Mouse (Mus musculus) adrenal gland, postnatal 10 days (tissue): ENCODE measurements around the gene Hrh1. TPM values are rescaled to one million over a fixed set of nuclear protein-coding genes. Genes with fewer than 3 reads are reported as not detected.
"Not testable (repeated sequence)": the region's sequence is repeated elsewhere in the genome, so short reads cannot be mapped to it uniquely, and the experiment has no call there.

Experiments
- DNase-seq: peaks from one replicate; pipeline ENCODE4 v3.0.0; 2021; ENCODE audit warnings: mixed read lengths
- total RNA-seq, 2 experiments: library from RNA; stranded (reverse); gene quantifications; 2 replicates each; pipeline ENCODE4 v1.2.3; 2021

The Hrh1 gene
- total RNA-seq, 2 experiments from 2014 or later, result 0.84 to 0.97 TPM

- DNase-seq, result no peak
Observed at GRCm38 (mm10) chr6:114461536-114461935, 63.8 kb downstream of the Hrh1 start.

GRCm38 (mm10) chr6:114462747-114463146, 65.0 kb downstream of the Hrh1 start:
- peak; percentile 54 for DNase-seq

- DNase-seq, result no peak
Observed at GRCm38 (mm10) chr6:114473541-114473940, 75.8 kb downstream of the Hrh1 start.

GRCm38 (mm10) chr6:114474059-114474458, 76.3 kb downstream of the Hrh1 start:
- DNase-seq, result no peak

- DNase-seq, result peak; percentile 18
Observed at GRCm38 (mm10) chr6:114474911-114475310, 77.2 kb downstream of the Hrh1 start.

GRCm38 (mm10) chr6:114478771-114479170, 81.0 kb downstream of the Hrh1 start:
- peak; percentile 69 for DNase-seq

- no peak for DNase-seq
Observed at GRCm38 (mm10) chr6:114479644-114480410, 82.1 kb downstream of the Hrh1 start.

GRCm38 (mm10) chr6:114489371-114489770, 91.6 kb downstream of the Hrh1 start:
- no peak for DNase-seq

- DNase-seq, result not testable (repeated sequence)
Observed at GRCm38 (mm10) chr6:114492588-114492987, 94.9 kb downstream of the Hrh1 start.

- DNase-seq, result peak; percentile 54
Observed at GRCm38 (mm10) chr6:114494987-114495386, 97.3 kb downstream of the Hrh1 start.

GRCm38 (mm10) chr6:114514038-114514437, 116.3 kb downstream of the Hrh1 start:
- DNase-seq, result peak; percentile 28

GRCm38 (mm10) chr6:114528709-114529108, 131.0 kb downstream of the Hrh1 start:
- DNase-seq, result not testable (repeated sequence)

Other genes starting within 250 kb of the Hrh1 start
- gene Slc6a1, start 115.3 kb upstream of the Hrh1 start, total RNA-seq, result under 1 TPM; 0.06 to 0.27 TPM
- 10 to 100 TPM; 22.4 to 27.5 TPM for gene Atg7, start 245.2 kb downstream of the Hrh1 start, total RNA-seq